8 mouse cellular contexts compared by ENCODE assay signal in the genomic region with DNA sequence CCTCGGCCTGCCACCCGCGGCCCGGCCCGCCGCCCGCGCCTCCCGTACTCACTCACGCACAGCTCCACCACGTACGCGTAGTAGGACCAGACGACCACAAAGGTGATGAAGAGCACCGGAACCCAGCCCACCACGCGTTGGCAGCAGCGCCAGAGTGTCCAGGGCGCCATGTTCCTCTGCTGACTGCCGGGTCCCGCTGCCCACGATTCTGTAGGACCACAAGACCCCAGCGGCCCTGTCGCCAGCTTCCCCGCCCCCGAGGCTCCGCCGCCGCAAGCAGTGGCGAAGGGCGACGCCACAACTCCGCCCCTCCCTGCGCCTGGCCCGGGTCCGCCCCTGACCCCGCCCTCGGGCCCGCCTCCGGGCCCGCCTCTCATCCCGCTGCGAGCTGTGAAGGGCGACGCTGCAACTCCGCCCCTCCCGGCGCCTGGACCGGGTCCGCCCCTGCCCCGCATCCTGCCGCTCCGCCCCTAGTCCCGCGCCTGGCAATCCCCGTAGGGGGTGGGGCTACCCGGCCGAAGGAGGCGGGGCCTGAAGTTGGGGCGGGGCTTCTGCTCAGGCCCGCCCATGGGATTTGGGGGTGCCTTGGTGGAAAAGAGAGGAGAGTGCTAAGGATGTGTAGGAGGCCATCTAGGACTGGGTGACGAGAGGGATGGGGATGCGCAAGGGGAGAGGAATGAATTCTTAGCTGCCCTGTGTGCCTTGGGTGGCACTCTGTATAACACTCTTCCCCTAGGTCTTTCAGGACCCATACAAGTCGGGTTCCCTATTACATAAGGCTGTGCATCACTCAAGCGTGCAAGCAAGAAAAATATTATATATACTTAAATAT. TPM values are rescaled to one million over a fixed set of nuclear protein-coding genes. Genes with fewer than 3 reads are reported as not detected.
DNase-seq lines count a peak whose midpoint lies in the region; ATAC-seq lines count a peak whose summit lies in the region.

Gene Zdhhc20, minus strand, starts transcription at position 266 of the 832 bp plus-strand sequence.

- DNase-seq in adipocyte (ENCODE audit: low spot score) = peak; percentile 90
- DNase-seq in embryo, embryonic 10 days (ENCODE audit: low spot score) = peak; percentile 93
- DNase-seq in gastrocnemius, postnatal 14 days = peak; percentile 96
- peak; percentile 94 to 95 for DNase-seq in left cerebral cortex, postnatal 14 days (ENCODE audit: low spot score in 2 of 2)
- DNase-seq in mesoderm, embryonic 11.5 days (ENCODE audit: low read depth, low spot score) = peak; percentile 95
- DNase-seq in right cerebral cortex, postnatal 36 days (ENCODE audit: low spot score in 2 of 2) = peak; percentile 92 to 93
- peak; percentile 97 for DNase-seq in yolk sac, embryonic 10.5 days (ENCODE audit: low spot score)

- intact Hi-C loops in gastrocnemius, postnatal 14 days (cut with DNase I; ENCODE audit: low total_unique reads) = no loop called here
- intact Hi-C loops in left cerebral cortex, postnatal 14 days (cut with DNase I) = loop anchor here (10.0 kb wide), 1 partner anchor 845 kb away; no protein-coding TSS in a partner anchor

- peak; percentile 88 for ATAC-seq in inflammation-experienced regulatory T-cells, adult 6 months

RNA-seq across cellular contexts. Expression of gene Zdhhc20, which starts in this region (rescaled TPM):
- 10 to 100 TPM in 1 of 2 experiments, 1 to 10 TPM in 1; 9.0 to 13.6 TPM for total RNA-seq in gastrocnemius, postnatal 14 days (2021)
- polyA plus RNA-seq in inflammation-experienced regulatory T-cells, adult 6 months (2017; shearing (Covaris generic)) = 100 to 1,000 TPM; 173 to 226 (median 184) TPM
- total RNA-seq in left cerebral cortex, postnatal 14 days (2021) = 10 to 100 TPM; 26.1 to 30.4 TPM

Comparison
In these comparisons a context has a peak if more than half of its experiments do, and no peak if none do; other contexts are left out.
1. Peak in every context shown above with its lines: DNase-seq and ATAC-seq.